Mouse (Mus musculus): ENCODE results near the gene Peli2. TPM values are rescaled to one million over a fixed set of nuclear protein-coding genes. Genes with fewer than 3 reads are reported as not detected.

Gene Peli2
- polyA plus RNA-seq, 1 experiment from 2014 or later: 10.4 TPM

DNA sequence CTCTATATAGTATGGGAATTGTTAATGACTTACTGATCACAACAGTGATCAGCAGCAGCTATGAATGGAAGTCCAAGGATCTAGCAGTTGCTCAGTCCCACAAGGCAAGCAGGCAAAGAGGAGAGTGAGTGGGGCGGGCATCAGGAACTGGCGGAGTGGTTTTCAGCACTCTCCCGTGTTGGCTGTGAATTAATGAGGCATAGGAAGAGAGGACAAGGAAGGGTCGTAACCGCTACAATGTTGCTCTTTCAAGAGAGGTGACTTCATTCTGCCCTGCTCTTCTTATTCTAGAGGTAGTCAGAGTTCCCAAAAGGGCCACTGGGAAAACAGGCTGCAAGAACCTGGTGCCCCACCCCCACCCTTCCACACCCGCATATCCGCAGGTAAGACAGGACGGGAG is 90.9 kb downstream of the Peli2 start:
- H3K36me3 ChIP-seq: no peaks in the 10 kb centered on the region
- no peaks in the 10 kb centered on the region for H3K9me3 ChIP-seq
- no peak overlapping the region for H3K4me3 ChIP-seq
- no peak overlapping the region for H3K4me2 ChIP-seq (replicated peaks)
- H3K27ac ChIP-seq: no peak overlapping the region
- peaks cover 45% of the 10 kb centered on the region for H3K4me1 ChIP-seq
- ATAC-seq (ENCODE audit: low FRiP score, low read depth): no peak
- no peaks in the 10 kb centered on the region for H3K27me3 ChIP-seq
- 75% methylated on average over 8 of the region's 8 CpGs for WGBS
- no peak overlapping the region for H3K9ac ChIP-seq

DNA sequence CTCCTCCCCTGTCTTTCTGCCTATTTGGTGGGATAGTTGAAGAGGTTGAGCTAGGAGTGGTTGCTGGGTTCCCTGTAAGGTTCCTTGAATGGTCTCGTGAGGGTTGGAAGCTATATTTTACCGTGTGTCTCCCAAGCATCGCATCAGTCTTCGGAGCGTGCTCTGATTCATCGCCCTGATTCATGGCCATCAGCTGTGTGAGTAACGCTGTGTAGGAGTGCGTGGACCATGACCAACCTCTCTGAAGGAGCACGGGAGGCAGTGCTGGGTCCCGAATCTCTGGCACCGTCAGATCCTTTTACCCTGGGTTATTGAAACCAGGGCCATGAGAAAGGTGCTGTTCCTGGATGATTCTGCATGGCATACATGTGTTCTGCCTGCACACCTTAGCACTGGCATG is 92.2 kb downstream of the Peli2 start:
- peaks cover 35% of the 10 kb centered on the region for H3K4me1 ChIP-seq
- no peak overlapping the region for H3K9ac ChIP-seq
- H3K9me3 ChIP-seq: no peaks in the 10 kb centered on the region
- H3K27ac ChIP-seq: no peak overlapping the region
- no peak overlapping the region for H3K4me2 ChIP-seq (replicated peaks)
- H3K36me3 ChIP-seq: no peaks in the 10 kb centered on the region
- no peaks in the 10 kb centered on the region for H3K27me3 ChIP-seq
- no peak overlapping the region for H3K4me3 ChIP-seq
- WGBS: 93% methylated on average over 11 of the region's 11 CpGs
- ATAC-seq (ENCODE audit: low FRiP score, low read depth): no peak

- ATAC-seq (ENCODE audit: low FRiP score, low read depth): no peak
- H3K36me3 ChIP-seq: no peaks in the 10 kb centered on the region
- no peak overlapping the region for H3K9ac ChIP-seq
- H3K4me2 ChIP-seq (replicated peaks): no peak overlapping the region
- H3K4me1 ChIP-seq: peaks cover 35% of the 10 kb centered on the region; the same call in 1 of the 2 replicates
- no peaks in the 10 kb centered on the region for H3K27me3 ChIP-seq
- H3K4me3 ChIP-seq: no peak overlapping the region
- H3K27ac ChIP-seq: no peak overlapping the region
- 84% methylated on average over 15 of the region's 15 CpGs for WGBS
- no peaks in the 10 kb centered on the region for H3K9me3 ChIP-seq
These were observed 93.0 kb downstream of the Peli2 start for GRCm38 (mm10) chr14:48213593-48213992.

GRCm38 (mm10) chr14:48222051-48222450 is 101.4 kb downstream of the Peli2 start:
- peaks cover 9% of the 10 kb centered on the region for H3K4me1 ChIP-seq
- H3K9ac ChIP-seq: no peak overlapping the region
- no peak overlapping the region for H3K4me3 ChIP-seq
- H3K9me3 ChIP-seq: no peaks in the 10 kb centered on the region
- no peak overlapping the region for H3K27ac ChIP-seq
- no peak overlapping the region for H3K4me2 ChIP-seq (replicated peaks)
- WGBS: 81% methylated on average over 9 of the region's 9 CpGs
- ATAC-seq (ENCODE audit: low FRiP score, low read depth): no peak
- H3K27me3 ChIP-seq: no peaks in the 10 kb centered on the region
- no peaks in the 10 kb centered on the region; the same call in none of the 2 replicates for H3K36me3 ChIP-seq

DNA sequence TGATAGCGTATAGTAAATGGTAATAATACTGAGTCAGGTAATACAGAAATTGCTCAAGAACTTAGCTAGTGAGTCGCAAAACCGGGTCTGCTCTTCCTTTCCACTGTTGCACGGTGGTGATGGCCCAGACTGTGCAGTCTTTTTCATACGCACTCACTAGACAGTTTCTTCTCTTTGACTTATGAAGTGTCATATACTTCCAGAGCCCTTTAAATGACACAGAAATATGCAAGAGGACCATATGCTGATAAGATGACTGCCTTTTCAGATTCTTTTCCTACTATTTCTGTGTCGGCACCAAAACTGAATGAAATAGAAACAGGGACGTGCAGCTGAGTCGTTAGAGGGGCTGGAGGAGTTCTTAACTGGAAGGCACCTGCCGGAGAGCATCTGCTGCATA is 102.1 kb downstream of the Peli2 start:
- Histone ChIP-seq H3K4me3 (no peak overlapping the region), H3K27ac (no peak overlapping the region), H3K36me3 (peaks cover 3% of the 10 kb centered on the region), H3K27me3 (no peaks in the 10 kb centered on the region), H3K4me2 (replicated peaks) (no peak overlapping the region), H3K9ac (no peak overlapping the region), H3K9me3 (no peaks in the 10 kb centered on the region), H3K4me1 (peaks cover 9% of the 10 kb centered on the region)
- WGBS: 87% methylated on average over 9 of the region's 9 CpGs
- no peak for ATAC-seq (ENCODE audit: low FRiP score, low read depth)

DNA sequence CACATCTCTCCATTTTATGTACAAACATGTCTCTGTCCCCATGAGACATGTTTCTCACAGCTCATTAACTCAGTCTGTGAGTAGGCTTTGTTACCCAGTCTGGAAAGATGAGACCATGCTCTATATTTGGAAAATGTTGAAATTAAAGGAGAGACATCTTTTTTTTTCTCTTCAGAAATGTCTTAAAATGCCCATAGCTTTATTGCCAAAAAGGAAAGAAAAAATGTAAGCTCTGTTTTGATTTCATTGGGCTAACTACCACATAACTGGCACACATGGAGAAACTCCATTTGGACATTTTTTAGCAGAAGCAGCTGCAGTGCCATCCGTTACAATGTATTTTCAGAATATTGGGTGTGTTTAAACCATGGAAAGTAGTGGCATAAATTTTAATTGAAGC is 103.6 kb downstream of the Peli2 start:
- 80% methylated on average over 1 of the region's 1 CpGs for whole genome bisulfite sequencing
- Histone ChIP-seq H3K4me3 (no peak overlapping the region), H3K36me3 (peaks cover 3% of the 10 kb centered on the region), H3K4me2 (replicated peaks) (no peak overlapping the region), H3K27me3 (no peaks in the 10 kb centered on the region), H3K9me3 (no peaks in the 10 kb centered on the region), H3K4me1 (peaks cover 9% of the 10 kb centered on the region), H3K27ac (no peak overlapping the region), H3K9ac (no peak overlapping the region)
- no peak for ATAC-seq (ENCODE audit: low FRiP score, low read depth)

- WGBS: 61% methylated on average over 5 of the region's 5 CpGs
- Histone ChIP-seq H3K4me3 (no peak overlapping the region), H3K4me2 (replicated peaks) (no peak overlapping the region), H3K9me3 (peaks cover under 1% of the 10 kb centered on the region; the same call in 1 of the 2 replicates), H3K27ac (no peak overlapping the region), H3K9ac (no peak overlapping the region), H3K4me1 (peaks cover 9% of the 10 kb centered on the region), H3K36me3 (peaks cover 3% of the 10 kb centered on the region), H3K27me3 (no peaks in the 10 kb centered on the region)
- no peak for ATAC-seq (ENCODE audit: low FRiP score, low read depth)
These were observed 104.3 kb downstream of the Peli2 start for GRCm38 (mm10) chr14:48224861-48225300.

GRCm38 (mm10) chr14:48225810-48226446 is 105.3 kb downstream of the Peli2 start:
- ATAC-seq (ENCODE audit: low FRiP score, low read depth): no peak
- H3K36me3 ChIP-seq: peaks cover 3% of the 10 kb centered on the region
- no peak overlapping the region for H3K4me3 ChIP-seq
- H3K27ac ChIP-seq: no peak overlapping the region
- 71% methylated on average over 7 of the region's 7 CpGs for WGBS
- peaks cover 9% of the 10 kb centered on the region for H3K4me1 ChIP-seq
- H3K9ac ChIP-seq: no peak overlapping the region
- H3K4me2 ChIP-seq (replicated peaks): no peak overlapping the region
- no peaks in the 10 kb centered on the region for H3K27me3 ChIP-seq
- peaks cover 6% of the 10 kb centered on the region; the same call in 1 of the 2 replicates for H3K9me3 ChIP-seq

- Histone ChIP-seq H3K27ac (no peak overlapping the region), H3K4me2 (replicated peaks) (no peak overlapping the region), H3K4me1 (peaks cover 9% of the 10 kb centered on the region), H3K9ac (no peak overlapping the region), H3K9me3 (peaks cover 6% of the 10 kb centered on the region; the same call in 1 of the 2 replicates), H3K36me3 (peaks cover 3% of the 10 kb centered on the region), H3K27me3 (no peaks in the 10 kb centered on the region), H3K4me3 (no peak overlapping the region)
- WGBS: 91% methylated on average over 10 of the region's 10 CpGs
- ATAC-seq (ENCODE audit: low FRiP score, low read depth): no peak
These were observed 106.1 kb downstream of the Peli2 start for GRCm38 (mm10) chr14:48226759-48227158.

DNA sequence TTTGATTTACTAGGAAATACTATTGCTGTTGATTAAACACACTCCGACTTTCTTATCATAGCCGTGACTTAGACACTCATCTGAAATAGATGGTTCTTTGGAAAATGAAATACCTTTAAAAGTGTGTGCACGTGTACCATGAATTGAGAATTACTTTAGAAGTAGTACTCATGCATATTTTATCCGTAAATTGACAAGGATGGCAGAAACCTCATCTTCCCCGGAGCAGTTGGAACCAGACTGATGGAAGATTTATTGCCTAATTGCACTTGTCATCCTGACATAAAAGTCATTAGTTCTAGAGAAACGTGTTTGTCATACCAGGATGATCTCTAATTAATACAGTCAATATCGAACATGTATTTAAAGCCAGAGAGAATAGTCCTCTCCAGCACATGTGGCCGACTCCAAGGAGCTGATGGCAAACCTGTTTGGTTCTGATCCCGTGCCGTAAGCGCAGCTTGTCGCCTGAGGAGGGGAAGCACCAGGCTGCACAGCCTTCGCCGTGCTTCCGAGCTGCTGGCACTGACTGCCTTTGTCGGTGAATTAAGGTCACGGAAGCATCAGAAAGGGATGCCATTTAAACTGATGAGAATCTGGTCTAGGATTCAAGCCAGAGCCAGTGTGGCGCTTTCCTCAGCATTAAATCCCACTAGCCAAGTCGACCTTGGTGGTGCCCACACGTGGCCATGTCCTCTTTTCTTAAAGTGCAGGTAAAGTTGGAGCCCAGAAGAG is 114.3 kb downstream of the Peli2 start:
- WGBS: 77% methylated on average over 20 of the region's 20 CpGs
- Histone ChIP-seq H3K27ac (no peak overlapping the region), H3K4me3 (no peak overlapping the region), H3K9me3 (peaks cover 5% of the 10 kb centered on the region; the same call in 1 of the 2 replicates), H3K27me3 (no peaks in the 10 kb centered on the region), H3K9ac (no peak overlapping the region), H3K4me1 (peaks cover 9% of the 10 kb centered on the region), H3K36me3 (no peaks in the 10 kb centered on the region; the same call in 1 of the 2 replicates), H3K4me2 (replicated peaks) (no peak overlapping the region)
- no peak for ATAC-seq (ENCODE audit: low FRiP score, low read depth)

- WGBS: 76% methylated on average over 7 of the region's 7 CpGs
- H3K36me3 ChIP-seq: peaks cover 13% of the 10 kb centered on the region
- H3K4me2 ChIP-seq (replicated peaks): no peak overlapping the region
- H3K4me1 ChIP-seq: peaks cover 4% of the 10 kb centered on the region; the same call in 1 of the 2 replicates
- H3K27me3 ChIP-seq: no peaks in the 10 kb centered on the region
- H3K9ac ChIP-seq: no peak overlapping the region
- no peaks in the 10 kb centered on the region for H3K9me3 ChIP-seq
- H3K4me3 ChIP-seq: no peak overlapping the region
- H3K27ac ChIP-seq: no peak overlapping the region
- no peak for ATAC-seq (ENCODE audit: low FRiP score, low read depth)
These were observed 120.7 kb downstream of the Peli2 start for GRCm38 (mm10) chr14:48241335-48241734.

DNA sequence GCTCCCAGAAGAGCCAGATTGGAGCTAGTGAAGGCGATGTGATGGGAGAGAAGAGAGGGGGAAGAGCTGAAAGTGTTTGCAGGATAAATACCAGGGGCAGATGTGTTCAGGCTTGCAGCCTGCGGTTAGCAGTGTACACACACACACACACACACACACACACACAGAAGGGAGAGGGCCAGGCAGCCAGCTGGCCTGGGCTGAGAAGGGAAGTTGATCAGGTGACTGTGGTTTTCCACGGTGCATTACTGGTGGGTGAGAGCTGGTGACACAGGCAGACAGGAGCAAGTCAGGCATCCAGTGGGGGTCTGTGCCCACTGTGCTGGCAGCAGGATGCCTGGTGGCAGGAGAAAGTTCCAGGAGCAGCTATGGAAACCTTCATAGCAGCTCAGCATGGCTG is 125.6 kb downstream of the Peli2 start:
- H3K27ac ChIP-seq: no peak overlapping the region
- H3K4me1 ChIP-seq: peaks cover 4% of the 10 kb centered on the region; the same call in 1 of the 2 replicates
- no peaks in the 10 kb centered on the region for H3K9me3 ChIP-seq
- 43% methylated on average over 3 of the region's 3 CpGs for WGBS
- no peak overlapping the region for H3K9ac ChIP-seq
- no peak overlapping the region for H3K4me3 ChIP-seq
- H3K36me3 ChIP-seq: peaks cover 13% of the 10 kb centered on the region
- H3K4me2 ChIP-seq (replicated peaks): no peak overlapping the region
- H3K27me3 ChIP-seq: no peaks in the 10 kb centered on the region
- ATAC-seq (ENCODE audit: low FRiP score, low read depth): peak; percentile 54

Measured in limb, embryonic 13.5 days (tissue).